In the genomic region with DNA sequence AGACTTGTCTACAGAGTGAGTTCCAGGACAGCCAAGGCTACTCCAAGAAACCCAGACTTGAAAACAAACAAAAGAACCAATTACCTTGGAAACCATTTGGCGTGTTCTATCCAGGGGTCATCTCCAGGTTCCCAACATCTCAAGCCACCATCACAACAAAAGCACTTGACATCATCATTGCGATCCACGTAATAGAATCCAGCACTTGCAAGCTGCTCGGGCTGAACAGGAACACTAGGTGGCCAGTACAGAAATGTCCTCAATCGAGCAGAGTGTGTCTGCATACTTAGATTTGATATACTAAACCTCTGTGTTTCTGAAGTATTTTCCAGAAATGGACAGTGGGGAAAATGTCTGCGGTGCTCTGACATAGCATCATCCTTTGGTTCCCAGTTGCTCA, we compare ENCODE assay signal across 9 mouse cellular contexts. TPM values are rescaled to one million over a fixed set of nuclear protein-coding genes. Genes with fewer than 3 reads are reported as not detected.
DNase-seq lines count a peak whose midpoint lies in the region; ATAC-seq and TF ChIP-seq lines count a peak whose summit lies in the region.
"Had no signal": no experiment of that assay in that cellular context is flagged by ENCODE, and none has a peak within 500 bp of the region (broad histone marks: within the 10 kb centered on the region; RNA-seq: fewer than 3 reads in every experiment).

No protein-coding gene starts in this region.

- H3K4me3 ChIP-seq in heart, embryonic 15.5 days, result no peak overlapping the region
- peak overlapping the region; percentile 77 for H3K4me3 ChIP-seq in testis, adult 2 months (ENCODE audit: control insufficient read depth, low read depth, low read length)
- no peak overlapping the region for H3K4me3 ChIP-seq in intestine, embryonic 15.5 days (replicated peaks)

- peaks cover 9% of the 10 kb centered on the region; the same call in 1 of the 2 replicates for H3K36me3 ChIP-seq in heart, embryonic 15.5 days
- H3K36me3 ChIP-seq in testis, adult 2 months (ENCODE audit: control insufficient read depth, insufficient read depth, low read length), result peaks cover 4% of the 10 kb centered on the region
- 0 out of 2 replicates have a peak, but pooled peaks cover 3% of the 10 kb centered on the region for H3K36me3 ChIP-seq in intestine, embryonic 15.5 days

- 79% methylated on average over 6 of the region's 6 CpGs for WGBS in heart, embryonic 15.5 days
- 87% methylated on average over 6 of the region's 6 CpGs for WGBS in intestine, embryonic 15.5 days

- TF ChIP-seq CTCF in testis, adult 2 months (IDR thresholded peaks at IDR 0.05; ENCODE audit: control insufficient read depth, insufficient read depth, insufficient replicate concordance, low read depth, low read length), result no peak

- H3K9me3 ChIP-seq in heart, embryonic 15.5 days (replicated peaks), result no peaks in the 10 kb centered on the region
- H3K9me3 ChIP-seq in intestine, embryonic 15.5 days, result no peaks in the 10 kb centered on the region

- H3K4me1 ChIP-seq in heart, embryonic 15.5 days (replicated peaks), result peaks cover 39% of the 10 kb centered on the region
- peaks cover 6% of the 10 kb centered on the region for H3K4me1 ChIP-seq in testis, adult 2 months (ENCODE audit: control insufficient read depth, insufficient read depth, low read length)
- H3K4me1 ChIP-seq in intestine, embryonic 15.5 days (replicated peaks), result peaks cover 6% of the 10 kb centered on the region; the same call in 1 of the 2 replicates

- no peak for ATAC-seq in heart, embryonic 15.5 days (replicated peaks; ENCODE audit: insufficient number of reproducible peaks, insufficient read depth, low FRiP score, low read depth)
- ATAC-seq in intestine, embryonic 15.5 days, result no peak
- ATAC-seq in activated CD4-positive, CD25-positive, alpha-beta regulatory T cell, adult 4 months, result no peak

- H3K4me2 ChIP-seq in heart, embryonic 15.5 days, result peak overlapping the region; percentile 33
- peak overlapping the region; percentile 14; the same call in 1 of the 2 replicates for H3K4me2 ChIP-seq in intestine, embryonic 15.5 days (replicated peaks)

- no peaks in the 10 kb centered on the region for H3K27me3 ChIP-seq in heart, embryonic 15.5 days
- H3K27me3 ChIP-seq in testis, adult 2 months (ENCODE audit: control insufficient read depth, insufficient read depth, low read length), result no peaks in the 10 kb centered on the region
- no peaks in the 10 kb centered on the region for H3K27me3 ChIP-seq in intestine, embryonic 15.5 days (replicated peaks)

- no peak for TF ChIP-seq POLR2A in testis, adult 2 months (IDR thresholded peaks at IDR 0.05; ENCODE audit: control insufficient read depth, low read depth, low read length)

- H3K9ac ChIP-seq in heart, embryonic 15.5 days, result no peak overlapping the region
- no peak overlapping the region for H3K9ac ChIP-seq in intestine, embryonic 15.5 days

- no peak overlapping the region for H3K27ac ChIP-seq in heart, embryonic 15.5 days
- H3K27ac ChIP-seq in testis, adult 2 months (ENCODE audit: control insufficient read depth, insufficient read depth, low read depth, low read length), result peak overlapping the region; percentile 46; the same call in 1 of the 2 replicates
- H3K27ac ChIP-seq in intestine, embryonic 15.5 days, result no peak overlapping the region

- DNase-seq in heart, adult 9 months (ENCODE audit: low spot score in 2 of 2), result no peak
- DNase-seq in testis, postnatal 14 days (ENCODE audit: low spot score), result no peak
- DNase-seq in ovary, postnatal 36 days (ENCODE audit: low spot score), result no peak
- no peak for DNase-seq in right cerebral cortex, adult 18-20 months
- DNase-seq: retina, postnatal 1 day had no signal

RNA-seq across cellular contexts. Expression of a gene that starts 3.4 kb away (rescaled TPM):
- polyA plus RNA-seq in heart, embryonic 15.5 days (2015; fragmentation: Nextera tagmentation; extraction: Ambion mirVana), result 25.5 and 28.0 TPM in 2 replicates
- polyA plus RNA-seq in testis, adult 2 months (2012; rRNA removed), result 28.4 and 33.6 TPM in 2 replicates
- polyA plus RNA-seq in intestine, embryonic 15.5 days (2015; fragmentation: Nextera tagmentation; extraction: Ambion mirVana), result 28.9 and 32.1 TPM in 2 replicates
- polyA plus RNA-seq in activated CD4-positive, CD25-positive, alpha-beta regulatory T cell, adult 4 months (2017; shearing (Covaris generic)), result 10 to 100 TPM; 94.9 to 96.7 TPM

RNA-seq across cellular contexts. Expression of a gene that starts 39.6 kb away (rescaled TPM):
- polyA plus RNA-seq in heart, embryonic 15.5 days (2015; fragmentation: Nextera tagmentation; extraction: Ambion mirVana), result 5.4 and 8.2 TPM in 2 replicates
- 1.9 and 2.7 TPM in 2 replicates for polyA plus RNA-seq in testis, adult 2 months (2012; rRNA removed)
- 11.7 and 11.9 TPM in 2 replicates for polyA plus RNA-seq in intestine, embryonic 15.5 days (2015; fragmentation: Nextera tagmentation; extraction: Ambion mirVana)
- 100 to 1,000 TPM; 111 to 118 TPM for polyA plus RNA-seq in activated CD4-positive, CD25-positive, alpha-beta regulatory T cell, adult 4 months (2017; shearing (Covaris generic))
